Mouse (Mus musculus): Measurements from ENCODE around the gene Col6a4.

The Col6a4 gene

GRCm38 (mm10) chr9:106096683-106097082, at the start of gene Col6a4:
Gene Col6a4, minus strand, starts transcription at chr9:106096783.
- DNase-seq (ENCODE audit: low spot score in 2 of 2) = no peak

- DNase-seq (ENCODE audit: low spot score in 2 of 2) = no peak
Measured at GRCm38 (mm10) chr9:106145582-106145981, 49.0 kb upstream of the Col6a4 start.

GRCm38 (mm10) chr9:106144176-106144575, 47.6 kb upstream of the Col6a4 start:
- no peak for DNase-seq (ENCODE audit: low spot score in 2 of 2)

- DNase-seq (ENCODE audit: low spot score in 2 of 2) = no peak
Measured at GRCm38 (mm10) chr9:106141955-106142354, 45.4 kb upstream of the Col6a4 start.

GRCm38 (mm10) chr9:106139763-106140162, 43.2 kb upstream of the Col6a4 start:
- no peak for DNase-seq (ENCODE audit: low spot score in 2 of 2)

GRCm38 (mm10) chr9:106137671-106138216, 41.2 kb upstream of the Col6a4 start:
- no peak for DNase-seq (ENCODE audit: low spot score in 2 of 2)

GRCm38 (mm10) chr9:106130250-106130649, 33.7 kb upstream of the Col6a4 start:
- DNase-seq (ENCODE audit: low spot score in 2 of 2) = no peak

- DNase-seq (ENCODE audit: low spot score in 2 of 2) = no peak
Measured at GRCm38 (mm10) chr9:106129072-106129471, 32.5 kb upstream of the Col6a4 start.

GRCm38 (mm10) chr9:106126786-106127251, 30.2 kb upstream of the Col6a4 start:
- DNase-seq (ENCODE audit: low spot score in 2 of 2) = no peak

GRCm38 (mm10) chr9:106123599-106123998, 27.0 kb upstream of the Col6a4 start:
- DNase-seq (ENCODE audit: low spot score in 2 of 2) = peak in 1 of 2 experiments; percentile 49

GRCm38 (mm10) chr9:106119075-106119474, 22.5 kb upstream of the Col6a4 start:
- DNase-seq (ENCODE audit: low spot score in 2 of 2) = no peak

- no peak for DNase-seq (ENCODE audit: low spot score in 2 of 2)
Measured at GRCm38 (mm10) chr9:106115801-106116424, 19.3 kb upstream of the Col6a4 start.

GRCm38 (mm10) chr9:106112770-106113423, 16.3 kb upstream of the Col6a4 start:
- peak; percentile 44 to 73 for DNase-seq (ENCODE audit: low spot score in 2 of 2)

GRCm38 (mm10) chr9:106106241-106106640, 9.7 kb upstream of the Col6a4 start:
- DNase-seq (ENCODE audit: low spot score in 2 of 2) = no peak

GRCm38 (mm10) chr9:106104401-106104800, 7.8 kb upstream of the Col6a4 start:
- DNase-seq (ENCODE audit: low spot score in 2 of 2) = no peak

- no peak for DNase-seq (ENCODE audit: low spot score in 2 of 2)
Measured at GRCm38 (mm10) chr9:106101166-106101565, 4.6 kb upstream of the Col6a4 start.

GRCm38 (mm10) chr9:106100262-106100661, 3.7 kb upstream of the Col6a4 start:
- no peak for DNase-seq (ENCODE audit: low spot score in 2 of 2)

- no peak for DNase-seq (ENCODE audit: low spot score in 2 of 2)
Measured at GRCm38 (mm10) chr9:106099379-106100021, 2.9 kb upstream of the Col6a4 start.

GRCm38 (mm10) chr9:106081528-106081927, 15.1 kb downstream of the Col6a4 start:
- no peak for DNase-seq (ENCODE audit: low spot score in 2 of 2)

- DNase-seq (ENCODE audit: low spot score in 2 of 2) = peak; percentile 15 to 42
Measured at GRCm38 (mm10) chr9:106080261-106081033, 16.1 kb downstream of the Col6a4 start.

GRCm38 (mm10) chr9:106077953-106078352, 18.6 kb downstream of the Col6a4 start:
- no peak for DNase-seq (ENCODE audit: low spot score in 2 of 2)

- DNase-seq (ENCODE audit: low spot score in 2 of 2) = no peak
Measured at GRCm38 (mm10) chr9:106076234-106076633, 20.3 kb downstream of the Col6a4 start.

Measured in spleen, postnatal 10 days (tissue).